Mouse (Mus musculus) hematopoietic stem cell, adult 5-6 weeks (primary cell): ENCODE measurements around the gene Ptprr. TPM values are rescaled to one million over a fixed set of nuclear protein-coding genes. Genes with fewer than 3 reads are reported as not detected.

Experiments
- ATAC-seq, 2 experiments: fragments of 125-278 bp in 1 of 2; replicated peaks in 1 of 2; 2 replicates each; pipeline ENCODE4 v1.8.0; 2016 to 2017; ENCODE audit warnings: inconsistent platforms in 2 of 2, mild to moderate bottlenecking in 2 of 2, moderate number of reproducible peaks in 2 of 2, low read depth in 1 of 2, moderate TSS enrichment in 1 of 2; ENCODE audit not compliant: low FRiP score in 2 of 2, poor library complexity in 2 of 2, severe bottlenecking in 2 of 2, insufficient read depth in 1 of 2, low TSS enrichment in 1 of 2
- total RNA-seq: library from RNA; stranded (forward); fragments of 172-1452, 232-1000 nt; gene quantifications from 2 replicates; pipeline ENCODE4 v1.2.3, GENCODE M21; 2017

The Ptprr gene
- total RNA-seq, 1 experiment from 2014 or later = not detected

- ATAC-seq = no peak
These were observed 254.1 kb downstream of the Ptprr start for GRCm38 (mm10) chr10:116272156-116272555.

DNA sequence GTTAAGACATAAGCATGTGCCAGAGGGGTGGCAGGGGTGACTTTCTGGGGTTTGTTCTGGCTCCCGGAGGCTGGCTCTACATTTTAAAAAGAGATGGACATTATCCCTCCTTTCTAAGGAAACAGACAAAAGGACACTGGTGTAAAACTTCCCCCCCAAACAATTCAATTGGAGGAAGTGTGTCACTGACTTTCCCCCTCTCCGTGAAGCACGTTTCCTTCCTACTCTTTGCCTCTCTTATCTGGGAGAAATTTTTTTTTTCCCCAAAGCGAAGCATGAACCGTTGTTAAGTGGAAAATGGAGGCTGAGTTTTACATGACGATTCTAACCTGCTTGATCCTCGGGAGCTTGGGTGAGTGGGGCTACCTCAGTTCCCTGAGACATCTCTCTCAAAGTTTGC is 257.3 kb downstream of the Ptprr start, which contains the start of gene Ptprb:
Ptprb (plus strand) TSS at position 244 of the 400 bp plus-strand sequence.
- ATAC-seq = no peak

DNA sequence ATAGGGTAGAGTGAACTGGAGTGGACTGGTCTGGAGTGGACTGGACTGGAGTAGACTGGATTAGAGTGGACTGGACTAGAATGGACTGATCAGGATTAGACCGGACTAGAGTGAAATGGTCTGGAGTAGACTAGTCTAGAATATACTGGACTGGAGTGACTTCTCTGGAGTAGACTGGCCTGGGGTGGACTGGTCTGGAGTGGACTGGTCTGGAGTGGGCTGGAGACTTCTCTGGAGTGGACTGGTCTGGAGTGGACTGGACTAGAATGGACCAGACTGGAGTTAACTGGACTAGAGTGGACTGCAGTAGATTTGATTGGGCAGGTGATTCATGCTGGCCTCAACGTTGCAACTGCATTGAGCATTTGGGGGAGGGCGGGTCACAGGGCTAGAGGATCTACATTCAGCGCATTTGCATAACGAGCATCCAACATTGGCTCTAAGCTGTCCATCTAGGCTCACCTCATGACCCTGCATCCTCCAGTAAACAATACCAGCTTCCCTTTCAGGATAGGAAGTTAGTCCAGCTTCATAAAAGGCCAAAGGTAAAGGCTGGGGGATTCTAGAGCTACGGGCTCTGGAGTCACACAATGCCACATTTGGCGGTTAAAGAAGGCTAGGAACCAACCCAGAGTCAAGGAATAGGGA is 268.8 kb downstream of the Ptprr start:
- no peak for ATAC-seq

DNA sequence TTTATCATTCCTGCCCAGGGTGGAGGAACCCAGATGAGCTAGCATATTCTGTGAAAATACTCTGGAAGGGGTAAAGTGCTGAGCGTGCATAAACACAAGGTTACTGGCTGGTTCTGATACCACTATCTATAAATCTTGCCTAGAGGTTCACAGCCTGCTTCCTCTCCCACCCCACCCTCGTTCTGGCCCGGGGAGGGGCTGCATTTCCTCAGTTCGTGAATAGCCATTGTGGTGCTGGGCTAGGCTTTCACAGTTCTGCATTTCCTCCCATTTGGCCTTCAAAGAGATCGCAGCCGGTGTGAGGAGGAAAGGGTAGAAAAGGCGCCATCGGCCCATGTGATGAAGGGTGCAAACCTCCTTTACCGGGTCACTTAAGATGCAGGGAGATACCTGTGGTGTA is 270.1 kb downstream of the Ptprr start:
- ATAC-seq = peak; percentile 77 to 89

DNA sequence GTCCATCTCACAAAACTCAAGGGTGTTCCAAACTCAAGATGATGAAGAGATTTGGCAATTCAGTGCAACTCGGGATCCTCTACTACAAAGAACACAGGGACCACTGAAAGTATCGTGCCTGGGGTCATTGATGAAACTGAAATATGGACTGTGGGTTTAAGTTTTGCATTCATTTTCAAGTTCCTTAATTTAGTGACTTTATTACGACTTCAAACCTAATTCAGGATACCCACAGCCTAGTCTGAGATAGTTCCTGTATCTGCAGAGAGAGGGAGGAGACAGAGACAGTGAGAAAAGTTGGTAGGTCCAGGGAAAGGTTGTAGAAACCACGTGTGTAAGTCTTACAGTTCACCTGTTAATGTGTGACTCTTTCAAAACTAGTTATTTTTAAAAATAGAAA is 272.5 kb downstream of the Ptprr start:
- ATAC-seq = no peak

- ATAC-seq = no peak
These were observed 273.2 kb downstream of the Ptprr start for GRCm38 (mm10) chr10:116291153-116291755.

GRCm38 (mm10) chr10:116296439-116296838 is 278.4 kb downstream of the Ptprr start:
- ATAC-seq = no peak

GRCm38 (mm10) chr10:116297854-116298253 is 279.8 kb downstream of the Ptprr start:
- ATAC-seq = no peak

DNA sequence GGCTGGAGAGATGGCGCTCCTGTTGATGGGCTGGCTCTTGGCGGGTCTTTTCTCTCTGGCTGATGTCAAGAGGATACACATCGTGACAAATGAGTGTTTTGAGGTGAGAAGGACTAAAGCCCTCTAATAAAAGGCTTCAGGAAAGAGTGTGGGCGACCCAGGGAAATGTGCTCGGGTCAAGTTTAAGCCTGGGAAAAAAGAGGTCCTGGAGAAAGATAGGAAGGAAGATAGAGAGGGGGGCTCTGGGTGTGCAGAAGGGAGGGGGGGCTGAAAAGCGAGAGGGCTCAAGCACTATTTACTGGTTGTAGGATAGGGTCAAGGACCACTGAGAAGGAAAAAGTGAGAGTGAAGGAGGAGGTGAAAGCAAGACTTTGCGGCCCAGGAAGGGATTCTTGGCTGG is 282.8 kb downstream of the Ptprr start:
- no peak for ATAC-seq

- ATAC-seq = peak; percentile 23 to 42; a peak in 2 of 4 replicates
These were observed 283.2 kb downstream of the Ptprr start for GRCm38 (mm10) chr10:116301258-116301657.

GRCm38 (mm10) chr10:116304355-116304754 is 286.3 kb downstream of the Ptprr start:
- ATAC-seq = no peak

DNA sequence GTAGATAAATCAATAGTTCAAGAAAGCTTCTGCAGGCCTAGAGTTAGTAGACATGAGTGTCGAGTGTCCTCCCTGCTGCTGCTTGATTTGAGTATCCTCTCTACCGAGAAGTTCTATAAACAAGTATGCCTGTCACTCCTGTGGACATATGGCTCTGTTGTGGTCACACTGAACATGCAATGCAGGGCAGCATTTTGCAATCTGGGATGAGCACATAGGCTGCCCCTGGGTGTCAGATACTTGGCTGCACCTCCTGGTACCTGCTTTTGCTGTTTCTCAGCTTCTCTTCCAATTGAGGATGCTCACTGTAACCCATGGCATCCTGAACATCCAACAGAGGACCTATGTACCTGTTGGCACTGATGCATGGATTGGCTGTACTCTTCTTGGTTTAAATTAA is 291.4 kb downstream of the Ptprr start:
- ATAC-seq = no peak

DNA sequence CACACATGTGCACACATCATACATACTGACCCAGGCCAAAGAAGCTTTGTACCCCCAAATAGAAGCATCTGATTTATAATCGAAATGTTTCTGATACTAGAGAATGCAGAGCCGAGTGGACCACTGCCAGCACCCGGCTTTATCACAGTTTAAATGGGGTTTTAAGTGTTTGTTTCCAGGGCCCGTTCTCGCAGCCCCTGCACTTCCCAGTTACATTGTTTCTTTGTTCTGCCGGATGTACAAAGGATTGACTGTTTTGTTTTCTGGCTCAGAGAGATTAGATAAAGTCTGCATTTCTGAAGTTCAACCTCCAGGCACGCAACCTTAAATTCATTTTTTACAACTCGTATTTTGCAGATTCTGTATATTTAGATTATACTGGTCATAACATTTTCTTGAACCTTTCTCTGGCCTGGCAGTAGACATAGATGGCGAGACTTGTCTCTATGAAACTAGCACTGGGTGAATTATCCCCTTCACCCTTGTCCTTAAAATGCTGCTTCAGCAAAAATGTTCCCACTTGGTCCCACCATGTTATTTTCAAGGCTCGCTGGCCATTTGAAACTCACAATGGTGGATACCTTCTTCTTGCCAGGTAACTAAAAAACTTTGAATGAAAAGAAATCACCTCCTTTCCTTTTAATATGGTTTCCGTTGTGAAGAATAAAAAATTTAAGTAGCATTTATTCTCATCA is 292.6 kb downstream of the Ptprr start:
- no peak for ATAC-seq

DNA sequence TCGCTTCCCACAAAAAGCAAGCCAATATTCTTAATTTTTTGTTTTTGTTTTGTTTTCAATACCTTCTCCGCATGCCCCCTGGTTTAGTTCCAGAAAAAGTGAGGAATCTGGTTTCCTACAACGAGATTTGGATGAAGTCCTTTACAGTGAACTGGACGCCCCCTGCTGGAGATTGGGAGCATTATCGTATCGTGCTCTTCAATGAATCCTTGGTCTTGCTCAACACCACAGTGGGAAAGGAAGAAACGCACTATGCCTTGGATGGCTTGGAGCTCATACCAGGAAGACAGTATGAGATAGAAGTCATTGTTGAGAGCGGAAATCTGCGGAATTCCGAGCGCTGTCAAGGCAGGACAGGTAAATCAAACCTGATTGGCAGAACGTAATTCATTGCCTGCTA is 301.2 kb downstream of the Ptprr start:
- peak; percentile 32 to 51; a peak in 2 of 4 replicates for ATAC-seq

Other genes starting within 250 kb of the Ptprr start
- gene Tspan8, start 201.4 kb upstream of the Ptprr start, total RNA-seq = 5.0 and 9.9 TPM in 2 replicates
- gene 4933416C03Rik, start 95.7 kb downstream of the Ptprr start, total RNA-seq = not detected in 2 replicates